Mouse (Mus musculus): ENCODE measurements around the gene Polrmt. TPM values are rescaled to one million over a fixed set of nuclear protein-coding genes. Genes with fewer than 3 reads are reported as not detected.

Polrmt gene
- polyA plus RNA-seq, 1 experiment from 2014 or later = 43.9 TPM

GRCm38 (mm10) chr10:79714996-79715395, 31.4 kb downstream of the Polrmt start:
- H3K27ac ChIP-seq = no peak overlapping the region
- no peak for ATAC-seq
- peaks cover 22% of the 10 kb centered on the region for H3K36me3 ChIP-seq
- H3K4me1 ChIP-seq (replicated peaks) = peaks cover 21% of the 10 kb centered on the region
- H3K27me3 ChIP-seq = peaks cover 62% of the 10 kb centered on the region
- no peak overlapping the region for H3K9ac ChIP-seq (replicated peaks)
- no peaks in the 10 kb centered on the region for H3K9me3 ChIP-seq
- no peak overlapping the region for H3K4me3 ChIP-seq (replicated peaks)
- 66% methylated on average over 4 of the region's 4 CpGs for WGBS
- H3K4me2 ChIP-seq (replicated peaks) = no peak overlapping the region

- Histone ChIP-seq H3K27ac (no peak overlapping the region), H3K4me3 (replicated peaks) (no peak overlapping the region), H3K27me3 (peaks cover 44% of the 10 kb centered on the region), H3K4me1 (replicated peaks) (peaks cover 22% of the 10 kb centered on the region), H3K36me3 (peaks cover 37% of the 10 kb centered on the region), H3K9ac (replicated peaks) (no peak overlapping the region), H3K4me2 (replicated peaks) (no peak overlapping the region), H3K9me3 (no peaks in the 10 kb centered on the region)
- ATAC-seq = no peak
- WGBS = 20% methylated on average over 1 of the region's 1 CpGs
Observed at GRCm38 (mm10) chr10:79713163-79713562, 33.2 kb downstream of the Polrmt start.

GRCm38 (mm10) chr10:79712499-79713126, 33.8 kb downstream of the Polrmt start:
- 12% methylated on average over 4 of the region's 6 CpGs for WGBS
- peak; percentile 18; the same call in 1 of the 2 replicates for ATAC-seq

GRCm38 (mm10) chr10:79712029-79712428, 34.4 kb downstream of the Polrmt start:
- Histone ChIP-seq H3K4me1 (replicated peaks) (peaks cover 21% of the 10 kb centered on the region), H3K9me3 (no peaks in the 10 kb centered on the region), H3K27me3 (peaks cover 33% of the 10 kb centered on the region), H3K36me3 (peaks cover 40% of the 10 kb centered on the region), H3K27ac (no peak overlapping the region), H3K4me2 (replicated peaks) (no peak overlapping the region), H3K4me3 (replicated peaks) (no peak overlapping the region), H3K9ac (replicated peaks) (no peak overlapping the region)
- no peak; the same call in 1 of the 2 replicates for ATAC-seq
- 70% methylated on average over 1 of the region's 1 CpGs for WGBS

More at GRCm38 (mm10) chr10:79712499-79713126, 33.8 kb downstream of the Polrmt start:
- H3K4me3 ChIP-seq (replicated peaks) = no peak overlapping the region
- H3K9me3 ChIP-seq = no peaks in the 10 kb centered on the region
- H3K9ac ChIP-seq (replicated peaks) = no peak overlapping the region
- H3K4me2 ChIP-seq (replicated peaks) = no peak overlapping the region
- peaks cover 38% of the 10 kb centered on the region for H3K27me3 ChIP-seq
- H3K27ac ChIP-seq = no peak overlapping the region
- H3K4me1 ChIP-seq (replicated peaks) = peaks cover 21% of the 10 kb centered on the region
- peaks cover 39% of the 10 kb centered on the region for H3K36me3 ChIP-seq

- Histone ChIP-seq H3K9me3 (no peaks in the 10 kb centered on the region), H3K4me1 (replicated peaks) (peaks cover 35% of the 10 kb centered on the region), H3K36me3 (peaks cover 40% of the 10 kb centered on the region), H3K27me3 (0 out of 2 replicates have a peak, but pooled peaks cover 7% of the 10 kb centered on the region), H3K9ac (replicated peaks) (no peak overlapping the region), H3K27ac (no peak overlapping the region), H3K4me3 (replicated peaks) (no peak overlapping the region), H3K4me2 (replicated peaks) (no peak overlapping the region)
- WGBS = 82% methylated on average over 7 of the region's 7 CpGs
- no peak for ATAC-seq
Observed at GRCm38 (mm10) chr10:79709307-79709706, 37.1 kb downstream of the Polrmt start.

GRCm38 (mm10) chr10:79708668-79709067, 37.7 kb downstream of the Polrmt start:
- no peak for ATAC-seq
- 93% methylated on average over 21 of the region's 21 CpGs for WGBS
- H3K9me3 ChIP-seq = no peaks in the 10 kb centered on the region
- H3K36me3 ChIP-seq = peaks cover 40% of the 10 kb centered on the region
- no peak overlapping the region for H3K4me3 ChIP-seq (replicated peaks)
- H3K9ac ChIP-seq (replicated peaks) = no peak overlapping the region
- no peak overlapping the region for H3K4me2 ChIP-seq (replicated peaks)
- 0 out of 2 replicates have a peak, but pooled peaks cover under 1% of the 10 kb centered on the region for H3K27me3 ChIP-seq
- H3K4me1 ChIP-seq (replicated peaks) = peaks cover 35% of the 10 kb centered on the region
- no peak overlapping the region for H3K27ac ChIP-seq

- no peak for ATAC-seq
- peak overlapping the region; percentile 87; the same call in 1 of the 2 replicates for H3K9ac ChIP-seq (replicated peaks)
- no peak overlapping the region for H3K27ac ChIP-seq
- H3K4me1 ChIP-seq (replicated peaks) = peaks cover 35% of the 10 kb centered on the region
- H3K36me3 ChIP-seq = peaks cover 40% of the 10 kb centered on the region
- H3K4me2 ChIP-seq (replicated peaks) = no peak overlapping the region
- 76% methylated on average over 4 of the region's 4 CpGs for WGBS
- H3K4me3 ChIP-seq (replicated peaks) = no peak overlapping the region
- no peaks in the 10 kb centered on the region for H3K9me3 ChIP-seq
- no peaks in the 10 kb centered on the region for H3K27me3 ChIP-seq
Observed at GRCm38 (mm10) chr10:79707759-79708158, 38.6 kb downstream of the Polrmt start.

GRCm38 (mm10) chr10:79707162-79707561, 39.2 kb downstream of the Polrmt start:
- Histone ChIP-seq H3K4me2 (replicated peaks) (0 out of 2 replicates have a peak overlapping the region, but pooled peaks have one; percentile 98), H3K9me3 (no peaks in the 10 kb centered on the region), H3K27ac (no peak overlapping the region), H3K27me3 (no peaks in the 10 kb centered on the region), H3K36me3 (peaks cover 39% of the 10 kb centered on the region), H3K9ac (replicated peaks) (peak overlapping the region; percentile 87; the same call in 1 of the 2 replicates), H3K4me3 (replicated peaks) (no peak overlapping the region), H3K4me1 (replicated peaks) (peaks cover 35% of the 10 kb centered on the region)
- no peak for ATAC-seq
- 83% methylated on average over 1 of the region's 1 CpGs for WGBS

- Histone ChIP-seq H3K4me1 (replicated peaks) (peaks cover 35% of the 10 kb centered on the region), H3K27ac (no peak overlapping the region), H3K9ac (replicated peaks) (peak overlapping the region; percentile 87), H3K4me3 (replicated peaks) (peak overlapping the region; percentile 72), H3K27me3 (no peaks in the 10 kb centered on the region), H3K36me3 (peaks cover 33% of the 10 kb centered on the region), H3K4me2 (replicated peaks) (peak overlapping the region; percentile 98), H3K9me3 (no peaks in the 10 kb centered on the region)
- 91% methylated on average over 5 of the region's 5 CpGs for WGBS
- no peak for ATAC-seq
Observed at GRCm38 (mm10) chr10:79706406-79707094, 39.8 kb downstream of the Polrmt start.

- Histone ChIP-seq H3K9me3 (no peaks in the 10 kb centered on the region), H3K9ac (replicated peaks) (peak overlapping the region; percentile 87), H3K27me3 (no peaks in the 10 kb centered on the region), H3K4me1 (replicated peaks) (peaks cover 35% of the 10 kb centered on the region), H3K27ac (no peak overlapping the region), H3K4me3 (replicated peaks) (peak overlapping the region; percentile 72), H3K4me2 (replicated peaks) (peak overlapping the region; percentile 98), H3K36me3 (peaks cover 27% of the 10 kb centered on the region)
- WGBS = 80% methylated on average over 5 of the region's 5 CpGs
- ATAC-seq = no peak
Observed at GRCm38 (mm10) chr10:79705951-79706350, 40.4 kb downstream of the Polrmt start.

- H3K36me3 ChIP-seq = peaks cover 17% of the 10 kb centered on the region
- H3K9ac ChIP-seq (replicated peaks) = peak overlapping the region; percentile 87
- no peaks in the 10 kb centered on the region for H3K27me3 ChIP-seq
- peak; percentile 1 for ATAC-seq
- WGBS = 8% methylated on average over 10 of the region's 10 CpGs
- peak overlapping the region; percentile 98 for H3K4me2 ChIP-seq (replicated peaks)
- peak overlapping the region; percentile 72 for H3K4me3 ChIP-seq (replicated peaks)
- H3K27ac ChIP-seq = peak overlapping the region; percentile 81
- H3K4me1 ChIP-seq (replicated peaks) = peaks cover 35% of the 10 kb centered on the region
- H3K9me3 ChIP-seq = no peaks in the 10 kb centered on the region
Observed at GRCm38 (mm10) chr10:79704970-79705360, 41.4 kb downstream of the Polrmt start.
